Mouse (Mus musculus) subcutaneous adipose tissue, adult 2 months (tissue): ENCODE results near the gene Cd19. TPM values are rescaled to one million over a fixed set of nuclear protein-coding genes. Genes with fewer than 3 reads are reported as not detected.

Experiments used
- polyA plus RNA-seq: library from polyadenylated mRNA; depleted of rRNA; stranded (reverse); fragments of >200 nt; gene quantifications from 2 replicates; pipeline ENCODE4 v1.2.3, GENCODE M21; 2012; ENCODE audit warnings: low replicate concordance; rRNA removed

Gene Cd19
- 0.46 and 1.2 TPM in 2 replicates for polyA plus RNA-seq

GRCm38 (mm10) chr7:126414725-126415124 is at the start of gene Cd19:
Cd19 (minus strand) TSS chr7:126414889.

GRCm38 (mm10) chr7:126463004-126463403 is 48.3 kb upstream of the Cd19 start, which contains the start of gene Atp2a1:
Atp2a1 (minus strand) TSS chr7:126463108.

GRCm38 (mm10) chr7:126428631-126429502 is 14.2 kb upstream of the Cd19 start, which contains the start of gene Rabep2:
Rabep2 (plus strand) TSS chr7:126428759.

GRCm38 (mm10) chr7:126396298-126397119 is 18.2 kb downstream of the Cd19 start, which contains the start of gene Nfatc2ip:
Nfatc2ip (minus strand) TSS chr7:126396737.

GRCm38 (mm10) chr7:126377278-126378158 is 37.2 kb downstream of the Cd19 start, which contains the start of gene Spns1:
Spns1 (minus strand) TSS chr7:126377450.

GRCm38 (mm10) chr7:126369393-126369792 is 45.3 kb downstream of the Cd19 start, which contains the start of gene Lat:
Lat (minus strand) TSS chr7:126369570.

Other genes starting within 250 kb of the Cd19 start
- 144 and 199 TPM in 2 replicates for gene Xpo6, start 214.4 kb downstream of the Cd19 start, polyA plus RNA-seq
- 24.7 and 30.0 TPM in 2 replicates for gene Sbk1, start 142.3 kb downstream of the Cd19 start, polyA plus RNA-seq
- 2.7 and 3.0 TPM in 2 replicates for gene Lat, start 45.3 kb downstream of the Cd19 start, polyA plus RNA-seq
- gene Spns1, start 37.4 kb downstream of the Cd19 start, polyA plus RNA-seq: 152 and 215 TPM in 2 replicates
- 4.8 and 9.1 TPM in 2 replicates for gene Nfatc2ip, start 18.2 kb downstream of the Cd19 start, polyA plus RNA-seq
- 24.8 and 29.5 TPM in 2 replicates for gene Rabep2, start 13.9 kb upstream of the Cd19 start, polyA plus RNA-seq
- gene Atp2a1, start 48.2 kb upstream of the Cd19 start, polyA plus RNA-seq: 0.07 and 0.54 TPM in 2 replicates
- 51.5 and 81.0 TPM in 2 replicates for gene Sh2b1, start 60.5 kb upstream of the Cd19 start, polyA plus RNA-seq
- gene Tufm, start 72.5 kb upstream of the Cd19 start, polyA plus RNA-seq: 126 and 142 TPM in 2 replicates
- 95.1 and 150 TPM in 2 replicates for gene Atxn2l, start 88.5 kb upstream of the Cd19 start, polyA plus RNA-seq
- 113 and 137 TPM in 2 replicates for gene Eif3c, start 151.5 kb upstream of the Cd19 start, polyA plus RNA-seq
- gene Apobr, start 170.1 kb upstream of the Cd19 start, polyA plus RNA-seq: 15.7 and 20.1 TPM in 2 replicates
- gene Cln3, start 170.9 kb upstream of the Cd19 start, polyA plus RNA-seq: 62.6 and 86.0 TPM in 2 replicates
- gene Il27, start 180.1 kb upstream of the Cd19 start, polyA plus RNA-seq: 0.27 and 0.28 TPM in 2 replicates
- 50.9 and 128 TPM in 2 replicates for gene Nupr1, start 216.0 kb upstream of the Cd19 start, polyA plus RNA-seq
- 42.4 and 47.9 TPM in 2 replicates for gene Sgf29, start 234.4 kb upstream of the Cd19 start, polyA plus RNA-seq